Mouse (Mus musculus) right cerebral cortex, adult 18-20 months (tissue): ENCODE measurements at regions not wholly inside any gene's neighbourhood (a gene's known extent, or its start where the extent isn't known, plus 50 kb on each side); places are given as distances from the start of the nearest gene placed in this dataset.
"Not testable (repeated sequence)": the region's sequence is repeated elsewhere in the genome, so short reads cannot be mapped to it uniquely, and the experiment has no call there.

ENCODE experiments used
- DNase-seq: peaks from one replicate; pipeline ENCODE4 v3.0.0; 2022; ENCODE audit warnings: mixed read lengths

DNA sequence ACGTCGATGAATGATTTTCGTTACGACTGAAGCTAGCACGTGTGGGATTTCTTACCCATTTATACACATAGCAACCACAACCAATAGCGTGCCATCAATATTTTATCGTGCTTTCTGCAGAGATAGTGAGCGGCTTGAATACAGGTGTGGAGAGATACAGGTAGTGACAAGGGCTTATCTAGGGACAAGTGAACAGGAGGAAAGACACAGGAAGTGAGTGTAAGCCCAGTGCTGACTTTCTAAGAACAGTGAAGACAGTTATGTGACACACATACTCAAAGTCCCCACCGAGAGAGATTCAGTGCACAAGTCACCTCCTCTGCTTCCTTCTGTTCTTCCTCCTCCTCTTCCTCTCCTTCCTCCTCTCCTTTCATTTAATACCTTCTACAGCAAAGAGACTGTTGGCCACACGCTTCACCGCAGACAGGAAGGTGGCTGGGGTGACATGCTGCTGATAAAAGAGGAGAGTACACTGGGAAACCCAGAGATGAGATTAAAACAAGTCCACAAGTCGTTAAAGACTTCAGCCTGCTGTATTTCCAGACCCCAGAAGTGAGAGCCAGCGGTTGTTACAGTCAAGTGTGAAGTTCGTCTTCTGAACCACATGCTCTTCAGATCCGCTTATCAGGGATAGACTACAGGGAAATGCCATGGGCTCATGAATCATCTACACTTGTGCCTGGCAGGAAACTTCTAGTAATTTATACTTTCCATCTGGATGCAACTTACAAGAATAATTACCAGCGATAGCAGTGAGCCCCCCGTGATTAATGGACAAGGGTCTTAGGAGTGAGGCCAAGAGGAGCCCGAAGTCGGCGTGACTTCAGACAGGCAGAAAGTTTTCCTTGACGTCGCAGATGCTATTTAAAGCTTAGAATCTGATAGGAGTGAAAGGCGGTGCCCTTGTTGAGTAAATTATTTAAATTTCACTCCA lies 180.5 kb downstream of the Gxylt1 start:
- DNase-seq: no peak

DNA sequence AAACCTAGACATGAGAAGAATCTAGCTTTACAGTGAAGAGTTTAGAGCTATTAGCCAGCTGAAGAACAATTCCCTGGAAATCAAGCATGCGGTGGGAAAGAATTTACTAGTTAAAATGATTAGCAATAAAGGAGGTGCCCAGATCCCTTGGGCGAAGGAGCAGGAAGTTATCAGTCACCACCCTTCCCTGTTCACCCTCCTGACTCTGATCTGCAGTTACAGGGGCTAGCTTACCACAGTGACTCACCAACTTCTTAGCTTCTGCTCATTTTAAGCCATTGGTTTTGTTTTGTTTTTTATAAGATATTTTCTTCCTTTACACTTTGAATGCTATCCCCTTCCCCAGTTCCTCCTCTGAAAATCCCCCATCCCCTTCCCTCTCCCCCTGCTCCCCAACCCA lies 183.6 kb downstream of the Gxylt1 start:
- DNase-seq: no peak

DNA sequence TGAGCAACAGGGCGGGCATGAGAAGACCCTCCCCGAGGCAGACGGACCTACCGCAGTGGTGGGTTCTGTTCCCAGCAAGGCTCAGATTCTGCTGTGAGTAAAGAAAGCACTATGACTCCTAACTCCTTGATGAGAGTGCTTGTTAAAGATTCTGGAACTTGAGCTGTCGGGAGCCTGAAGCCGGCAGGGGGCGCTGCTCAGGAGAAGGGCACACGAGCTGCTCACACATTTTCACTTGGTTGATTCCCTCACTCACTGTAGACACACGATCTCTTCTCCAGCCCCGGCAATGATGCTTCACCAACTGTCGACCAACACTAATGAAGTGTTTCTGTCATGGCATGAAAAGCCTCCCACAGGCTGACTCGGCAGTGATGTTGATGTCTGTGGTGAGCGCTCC lies 185.6 kb downstream of the Gxylt1 start:
- peak; percentile 54 for DNase-seq

DNA sequence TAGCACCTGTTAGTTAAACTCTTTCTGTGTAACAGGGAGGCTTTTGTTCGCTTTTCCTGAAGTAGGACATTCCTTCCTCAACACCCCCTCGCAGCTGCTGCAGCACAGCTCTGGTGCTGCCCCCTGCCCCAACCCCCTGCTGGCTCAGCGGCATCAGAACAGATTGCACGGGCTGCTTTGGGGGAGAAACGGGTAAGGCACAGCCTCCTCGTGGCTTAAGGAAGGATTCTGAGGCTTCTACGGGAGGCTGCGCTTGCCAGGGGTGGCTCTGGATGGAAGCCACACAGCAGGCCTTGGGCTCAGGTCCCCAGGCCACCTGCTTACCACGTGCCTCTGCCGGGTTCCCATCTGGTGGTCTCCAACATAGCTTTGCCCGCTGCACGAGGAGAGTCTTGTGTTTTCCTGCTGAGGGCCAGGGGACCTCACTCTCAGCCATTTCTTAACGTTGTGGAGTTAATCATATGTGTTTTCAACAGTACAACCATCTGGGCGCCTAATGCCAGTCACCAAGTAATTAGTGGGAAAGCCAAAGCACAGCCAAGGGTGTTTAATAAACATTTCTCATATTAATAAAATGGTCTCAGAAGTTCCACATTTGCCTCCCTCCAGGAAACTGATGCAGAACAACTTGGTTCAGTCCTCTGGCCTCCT lies 189.9 kb downstream of the Gxylt1 start:
- peak; percentile 8 for DNase-seq

DNA sequence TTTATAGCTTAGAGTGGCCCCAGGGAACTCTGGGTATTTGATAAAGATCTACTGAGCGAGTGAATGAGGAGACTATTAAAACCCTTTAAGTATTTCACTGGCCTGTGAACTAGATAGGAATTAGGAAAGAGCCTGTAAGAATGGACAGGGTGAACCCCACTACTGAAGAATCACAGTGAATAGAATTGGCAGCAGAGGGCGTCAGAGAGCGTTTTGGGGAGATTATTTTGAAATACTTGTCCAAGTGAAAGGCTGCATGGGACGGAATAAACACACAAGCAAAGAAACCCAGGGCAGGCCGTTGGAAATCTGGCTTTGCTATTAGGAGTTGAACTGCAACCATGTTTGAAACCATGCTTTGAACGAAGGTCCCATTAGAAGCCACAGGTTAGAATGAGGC lies 200.9 kb downstream of the Gxylt1 start:
- DNase-seq: no peak

DNA sequence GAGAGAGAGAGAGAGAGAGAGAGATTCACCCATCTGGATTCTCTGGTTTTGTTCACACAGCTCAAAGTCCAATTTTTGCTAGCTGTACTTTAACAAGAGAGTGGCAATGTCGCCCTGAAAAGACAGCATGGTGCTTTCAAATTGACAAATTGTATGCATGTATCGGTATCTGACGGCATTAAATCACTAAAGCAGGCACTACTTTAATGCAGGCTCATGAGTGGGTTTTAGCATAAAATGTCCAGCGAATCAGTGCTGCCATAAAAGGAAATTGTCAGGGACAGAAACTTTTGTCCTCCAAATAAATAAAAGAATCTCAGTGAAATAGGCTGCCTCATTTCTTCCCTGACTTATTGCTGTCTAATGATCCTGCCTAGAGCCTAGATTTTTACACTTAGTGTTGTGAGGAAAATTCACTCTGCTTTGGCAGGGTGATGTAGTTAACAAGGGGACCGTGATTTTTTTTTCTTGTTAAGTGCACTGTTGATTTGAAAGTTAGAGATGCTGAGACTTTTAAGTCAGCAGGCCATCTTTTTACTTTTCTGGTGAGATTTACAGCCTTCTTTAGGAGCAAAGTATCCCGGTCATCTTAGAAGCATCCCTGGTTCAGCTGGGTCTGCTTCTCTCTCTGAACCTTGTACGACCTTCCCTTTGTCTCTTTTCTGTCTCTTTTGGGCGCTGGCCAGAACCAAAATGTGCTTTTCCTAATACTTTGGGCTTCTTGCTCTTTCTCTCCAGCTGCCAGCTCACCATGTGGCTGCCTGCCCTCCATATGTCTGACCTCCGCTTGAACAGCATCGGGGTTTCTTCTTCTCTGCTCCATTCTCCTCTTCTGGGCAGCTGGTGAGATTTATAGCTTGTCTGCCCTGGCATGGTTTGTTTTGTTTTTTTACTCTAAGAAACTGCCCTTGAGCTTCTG lies 212.5 kb downstream of the Gxylt1 start:
- DNase-seq: no peak

DNA sequence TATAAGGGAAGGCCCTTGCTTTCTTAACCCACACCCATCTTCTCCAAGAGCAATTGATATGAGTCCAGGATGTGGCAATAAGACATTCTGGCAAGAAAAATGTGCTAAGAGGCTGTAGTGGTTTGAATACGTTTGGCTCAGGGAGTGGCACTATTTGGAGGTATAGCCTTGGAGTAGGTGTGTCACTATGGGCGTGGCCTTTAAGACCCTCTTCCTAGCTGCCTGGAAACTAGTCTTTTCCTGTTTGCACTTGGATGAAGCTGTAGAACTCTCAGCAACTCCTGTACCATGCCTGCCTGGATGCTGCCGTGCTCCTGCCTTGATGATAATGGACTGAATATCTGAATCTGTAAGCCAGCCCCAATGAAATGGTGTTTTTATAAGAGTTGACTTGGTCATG lies 221.5 kb downstream of the Gxylt1 start:
- no peak for DNase-seq

DNA sequence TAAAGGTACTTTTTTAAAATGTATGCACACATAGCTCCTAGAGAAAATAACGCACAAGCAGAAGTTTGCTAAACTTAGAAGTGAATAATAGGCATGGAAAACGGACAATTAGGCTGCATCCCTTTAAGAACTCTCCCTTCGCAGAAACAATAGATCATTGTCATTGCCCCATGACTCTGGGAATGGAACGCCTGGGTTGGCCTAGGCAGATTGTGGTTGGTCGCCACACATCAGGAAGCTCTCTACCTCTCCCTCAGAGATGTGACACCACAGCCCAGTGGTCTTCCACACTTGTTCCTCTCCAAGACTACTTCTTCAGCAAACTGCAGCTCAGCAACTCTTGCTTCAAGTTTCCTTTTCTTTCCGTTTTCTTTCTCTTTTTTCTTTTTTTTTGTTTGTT lies 247.8 kb downstream of the Gxylt1 start:
- DNase-seq: peak; percentile 7

DNA sequence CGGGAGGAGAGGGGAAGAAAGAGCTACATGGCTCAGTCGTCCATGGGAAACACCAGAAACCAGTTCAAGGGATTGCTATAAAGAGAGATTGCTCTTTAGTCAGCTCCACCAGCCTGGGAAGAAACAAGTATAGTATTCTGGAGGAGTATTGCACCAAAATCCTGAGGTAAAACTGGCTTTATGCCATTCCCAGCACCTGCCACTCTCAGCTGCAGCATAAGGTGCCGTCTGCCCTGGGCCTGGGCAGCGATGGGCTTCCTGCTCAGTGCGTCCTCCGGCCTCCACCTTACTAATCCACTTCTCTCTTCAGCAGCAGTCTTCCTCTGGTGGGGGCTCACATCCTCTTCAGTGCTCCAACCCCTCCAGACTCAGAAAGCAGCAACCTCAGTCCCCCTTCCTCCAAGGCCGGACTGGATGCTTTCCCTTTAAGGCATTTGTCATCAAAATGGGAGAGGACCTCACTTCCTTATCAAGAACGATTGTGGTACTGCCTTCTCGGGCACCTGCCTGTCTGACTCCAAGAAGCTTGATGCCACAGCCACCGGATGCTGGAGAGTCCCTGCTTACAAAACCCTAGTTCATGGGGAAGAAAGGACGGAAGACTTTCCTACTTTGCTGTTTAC lies 248.4 kb downstream of the Gxylt1 start:
- DNase-seq: no peak

DNA sequence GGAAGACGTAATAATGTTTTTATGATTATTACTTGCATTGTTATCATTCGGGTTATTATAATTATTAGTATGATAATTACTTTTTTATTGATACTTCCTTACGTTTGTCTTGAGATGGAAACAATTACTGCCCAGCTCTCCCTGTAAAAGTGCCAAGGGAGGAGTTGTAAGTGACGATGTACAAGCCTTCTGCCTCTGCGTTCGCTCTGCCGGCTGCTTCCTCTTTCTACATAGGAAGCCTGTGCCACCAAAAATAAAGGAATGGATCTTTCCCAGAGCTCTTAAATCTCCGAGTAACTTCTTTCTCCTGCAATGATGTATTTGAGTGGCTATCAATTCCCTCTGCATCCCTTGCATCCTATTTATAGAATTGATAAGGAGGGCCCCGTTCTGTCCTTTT lies 249.2 kb downstream of the Gxylt1 start:
- DNase-seq: no peak

DNA sequence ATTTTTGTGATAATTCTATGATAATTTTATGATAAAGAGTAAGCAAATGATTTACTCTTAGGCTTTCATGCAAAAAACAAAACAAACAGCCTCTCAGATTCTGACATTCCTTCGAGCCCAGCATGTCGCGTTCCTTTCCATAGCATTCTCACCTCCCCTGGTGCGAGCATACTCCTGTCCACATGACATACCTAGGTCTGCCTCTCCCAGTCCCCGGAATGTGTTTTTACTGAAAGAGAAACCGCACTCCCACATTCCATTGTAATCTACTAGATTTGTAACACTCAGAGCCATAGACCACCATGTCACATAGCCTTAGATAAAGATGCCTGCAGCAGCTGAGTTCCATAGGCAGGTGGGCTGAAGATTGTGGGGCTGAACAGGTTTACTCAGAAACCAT lies 250.8 kb downstream of the Gxylt1 start:
- DNase-seq: no peak

DNA sequence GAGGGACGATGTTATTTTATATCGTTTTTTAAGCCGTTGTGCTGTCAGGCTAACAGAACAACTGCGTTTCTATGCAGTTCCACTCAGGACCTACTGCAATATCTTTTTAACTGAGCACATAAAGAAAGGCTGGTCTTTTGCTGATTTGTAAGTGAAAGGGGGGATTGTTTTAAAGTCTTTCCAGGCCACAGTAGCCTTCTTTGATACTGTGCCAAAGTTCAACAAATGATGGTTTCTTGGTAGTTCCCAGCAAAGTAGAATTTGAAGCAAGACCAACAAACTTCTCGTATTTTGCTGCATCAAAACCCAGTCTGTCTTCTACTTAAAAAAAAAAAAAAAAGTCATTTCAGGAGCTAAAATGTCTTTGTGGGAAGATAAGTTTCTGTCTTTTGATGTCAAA lies 263.8 kb downstream of the Gxylt1 start:
- DNase-seq: no peak

DNA sequence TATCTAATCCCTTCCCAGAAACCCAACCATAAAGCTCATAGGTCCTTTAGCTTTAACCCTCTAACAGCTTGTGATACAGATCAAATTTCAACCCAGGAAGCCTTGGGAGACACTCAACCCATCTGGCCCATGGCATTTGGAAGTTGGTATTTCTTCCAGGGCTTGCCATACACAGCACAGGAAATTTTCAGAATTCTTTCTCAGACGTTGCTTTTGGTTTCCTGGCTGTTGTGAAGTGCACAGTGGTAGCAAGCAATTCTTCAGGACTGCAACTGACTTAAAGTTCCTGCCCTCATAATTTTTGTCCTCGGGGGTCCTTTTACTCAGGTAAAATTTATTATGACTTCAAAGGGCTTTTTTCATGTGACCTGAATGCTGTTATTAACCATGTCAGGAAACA lies 264.4 kb downstream of the Gxylt1 start:
- no peak for DNase-seq

DNA sequence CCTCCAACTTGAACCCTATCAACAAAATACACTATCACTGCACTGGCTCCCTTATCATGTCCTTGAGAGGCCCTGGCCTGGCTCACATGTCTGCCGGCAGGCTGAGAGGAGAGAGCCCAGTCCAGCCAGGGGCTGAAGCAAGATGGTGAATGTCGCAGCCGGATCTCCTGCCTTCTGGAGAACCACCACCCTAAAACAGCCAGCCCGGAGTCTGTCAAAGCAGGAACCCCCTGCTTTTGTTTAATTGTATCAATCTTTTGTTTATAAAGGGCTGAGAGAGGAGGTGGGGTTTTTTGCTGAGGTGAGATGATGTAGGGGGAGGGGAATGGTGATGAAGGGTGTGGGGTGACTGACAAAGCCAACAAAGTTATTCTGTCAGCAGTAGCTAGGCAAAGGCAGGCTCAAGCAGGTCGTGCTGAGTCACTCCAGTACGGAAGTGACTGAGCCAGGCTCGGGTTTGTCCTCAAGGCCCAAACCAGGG lies 269.2 kb downstream of the Gxylt1 start:
- no peak for DNase-seq

DNA sequence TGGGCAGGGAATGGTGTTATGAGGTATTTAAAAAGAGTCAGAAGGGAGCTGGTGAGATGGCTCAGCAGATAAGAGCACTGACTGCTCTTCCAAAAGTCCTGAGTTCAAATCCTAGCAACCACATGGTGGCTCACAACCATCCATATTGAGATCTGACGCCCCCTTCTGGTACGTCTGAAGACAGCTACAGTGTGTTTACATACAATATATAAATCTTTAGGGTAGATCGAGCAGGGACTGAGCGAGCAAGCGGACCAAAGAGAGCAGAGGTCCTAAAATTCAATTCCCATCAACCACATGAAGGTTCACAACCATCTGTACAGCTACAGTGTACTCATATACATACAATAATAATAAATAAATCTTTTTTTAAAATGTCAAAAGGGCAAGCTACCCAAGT lies 269.8 kb downstream of the Gxylt1 start:
- not testable (repeated sequence) for DNase-seq

DNA sequence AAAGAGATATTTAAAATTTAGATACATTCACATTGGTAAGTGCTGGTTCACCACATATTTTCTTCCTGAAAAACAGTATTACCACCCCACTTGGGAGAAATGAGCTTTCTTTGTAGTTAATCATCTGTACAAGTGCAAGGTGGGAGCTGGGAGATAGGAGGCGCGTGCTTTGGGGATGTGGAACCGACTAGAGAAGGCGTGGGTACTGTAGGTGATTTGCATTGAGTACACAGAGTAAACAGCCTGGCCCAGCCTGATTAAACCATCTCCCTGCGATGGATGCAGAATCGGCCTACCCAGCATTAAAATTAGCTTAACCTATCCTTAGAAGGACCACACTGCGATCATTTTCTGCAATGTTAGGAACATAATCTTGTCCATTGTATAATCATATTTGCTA lies 270.4 kb downstream of the Gxylt1 start:
- DNase-seq: no peak

DNA sequence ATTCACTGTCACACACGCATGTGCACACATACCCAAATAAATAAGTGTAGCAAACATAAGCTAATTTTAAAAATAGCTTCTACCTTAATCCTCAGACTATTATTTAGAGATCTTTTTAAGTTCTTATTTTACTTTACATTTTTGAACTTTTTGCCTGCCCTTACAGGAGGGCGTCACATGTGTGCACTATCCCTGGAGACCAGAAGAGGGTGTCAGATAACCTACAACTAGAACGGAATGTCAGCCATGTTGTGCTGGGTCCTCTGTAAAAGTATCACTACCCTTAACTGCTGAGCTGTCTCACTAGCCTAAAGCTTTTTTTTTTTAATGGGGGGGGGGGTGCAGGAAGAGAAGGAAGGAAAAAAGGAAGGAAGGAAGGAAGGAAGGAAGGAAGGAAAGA lies 271.7 kb downstream of the Gxylt1 start:
- no peak for DNase-seq

DNA sequence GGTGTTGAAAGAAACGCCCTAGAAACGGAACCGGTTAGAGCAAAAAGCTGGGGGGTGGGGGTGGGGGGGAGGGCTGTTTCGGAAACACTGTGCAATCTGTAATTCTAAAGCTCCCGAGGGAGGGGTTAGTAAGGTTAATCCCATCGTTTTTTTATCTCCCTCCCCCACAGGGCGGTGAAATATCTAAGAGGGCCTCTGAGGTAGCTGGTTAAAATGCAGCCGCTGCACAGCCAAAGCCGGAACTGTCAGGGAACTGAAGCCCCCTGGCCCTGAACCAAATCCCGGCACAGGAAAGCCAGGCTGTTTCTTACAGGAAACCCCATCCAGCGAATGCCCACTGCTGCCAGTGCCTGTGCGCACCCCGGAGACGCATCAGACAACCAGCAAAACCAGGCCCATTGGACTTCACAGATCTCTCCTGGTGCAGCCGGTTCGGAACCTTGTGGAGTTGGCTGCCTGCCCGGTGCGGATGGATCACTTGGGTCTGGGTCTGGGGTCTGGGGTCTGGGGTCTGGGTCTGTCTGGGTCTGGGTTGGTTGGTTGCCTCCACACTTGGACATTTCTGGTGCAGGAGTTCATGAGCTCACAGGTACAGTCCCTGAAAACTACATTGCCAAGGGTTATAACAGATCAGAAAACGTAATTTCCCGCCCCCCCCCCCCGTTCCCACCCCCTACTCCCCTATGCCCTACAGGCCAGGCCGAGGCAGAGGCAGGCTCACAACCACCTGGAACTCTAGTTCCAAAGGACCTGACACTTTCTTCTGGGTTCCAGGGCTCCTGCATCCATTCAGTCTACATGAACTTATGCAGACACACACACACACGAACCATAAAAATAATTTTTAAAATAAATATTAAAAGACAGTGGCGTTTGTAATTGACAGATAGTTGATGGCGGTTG lies 272.7 kb downstream of the Gxylt1 start:
- no peak for DNase-seq

DNA sequence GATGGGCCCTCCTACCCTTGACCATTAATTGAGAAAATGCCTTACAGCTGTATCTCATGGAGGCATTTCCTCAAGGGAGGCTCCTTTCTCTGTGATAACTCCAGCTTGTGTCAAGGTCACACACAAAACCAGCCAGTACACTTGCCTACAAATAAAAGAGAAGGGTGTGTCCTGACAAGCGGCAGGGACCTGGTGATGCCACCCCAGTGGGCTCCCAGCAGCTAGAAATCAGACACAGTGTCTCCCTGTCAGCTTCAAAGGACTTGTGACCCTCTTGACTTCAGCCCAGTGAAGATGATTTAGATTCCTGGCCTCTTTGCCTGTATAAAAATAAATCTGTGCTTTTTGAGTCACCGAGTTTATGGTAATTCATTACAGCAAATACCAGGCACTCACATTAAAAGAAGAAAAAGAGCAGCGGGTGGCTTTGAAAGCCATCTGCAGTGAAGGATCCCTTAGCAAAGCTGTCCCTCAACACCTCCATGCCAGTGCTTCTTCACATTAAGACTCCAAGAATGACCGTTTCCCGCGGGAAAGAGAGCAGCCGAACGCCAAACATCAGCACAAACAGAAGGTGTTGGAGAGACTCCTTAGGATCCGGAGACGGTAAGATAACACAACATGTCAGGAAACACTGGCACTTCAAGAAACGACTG lies 273.5 kb downstream of the Gxylt1 start:
- peak; percentile 9 for DNase-seq

DNA sequence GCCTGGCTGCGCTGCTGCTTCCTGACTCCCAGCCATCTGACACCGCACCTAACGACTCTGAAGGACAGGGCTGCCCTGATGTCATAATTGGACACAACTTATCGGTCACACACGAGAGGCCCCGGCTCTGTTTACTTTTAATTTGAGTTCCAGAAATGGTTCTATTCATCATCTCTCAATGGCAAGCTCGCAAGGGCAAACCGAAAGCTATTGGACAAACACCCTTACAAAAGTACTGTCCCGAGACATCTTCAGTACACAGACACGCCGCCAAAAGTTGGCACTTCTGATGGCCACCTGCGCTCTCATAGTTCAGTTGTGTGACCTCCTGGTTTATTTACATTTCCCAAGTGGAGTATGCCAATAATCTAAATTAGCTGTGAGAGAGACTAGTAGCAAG lies 274.9 kb downstream of the Gxylt1 start:
- DNase-seq: no peak

DNA sequence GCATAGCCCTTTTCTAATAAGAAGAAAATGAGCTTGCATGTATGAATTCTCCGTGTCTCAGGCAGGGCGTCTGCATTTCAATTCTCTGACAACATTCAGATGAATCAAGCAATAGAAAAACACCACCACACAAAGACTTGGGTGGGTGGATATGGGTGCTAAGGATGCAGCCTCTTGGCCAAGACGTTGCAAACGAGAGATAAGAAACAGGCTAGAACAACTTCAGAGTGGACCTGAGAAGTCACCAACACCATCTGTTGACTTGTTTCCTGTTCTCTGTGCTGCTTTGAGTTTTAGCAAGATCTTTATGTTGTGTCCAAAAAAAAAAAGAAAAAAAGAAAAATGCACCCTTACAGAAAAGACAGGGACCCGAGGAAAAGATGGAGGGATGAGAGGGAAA lies 277.0 kb downstream of the Gxylt1 start:
- DNase-seq: no peak
